ENCODE assay signal across 8 mouse cellular contexts in the genomic region with DNA sequence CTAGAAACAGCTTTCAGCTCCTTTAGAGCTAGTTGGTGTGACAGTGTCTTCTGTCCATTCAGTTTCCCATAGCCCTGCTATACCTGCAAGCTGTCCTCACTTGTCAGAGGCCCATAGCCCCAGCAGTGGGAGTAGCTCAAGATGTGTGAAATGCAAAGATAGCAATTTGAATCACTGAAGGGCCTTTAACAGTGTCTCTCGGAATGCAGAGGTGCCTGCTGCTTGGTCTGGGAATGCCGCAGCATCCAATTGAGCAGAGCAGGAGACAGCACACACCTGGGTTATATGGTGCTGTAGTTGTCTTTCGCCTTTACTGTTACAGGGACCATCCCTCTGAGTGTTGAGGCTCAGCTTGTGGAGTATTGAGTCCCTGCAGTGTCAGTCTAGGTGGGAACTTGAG.
DNase-seq lines count a peak whose midpoint lies in the region; ATAC-seq and TF ChIP-seq lines count a peak whose summit lies in the region.

No protein-coding gene starts in this region.

- H3K4me2 ChIP-seq in heart, embryonic 13.5 days: no peak overlapping the region
- H3K4me2 ChIP-seq in lung, postnatal 0 days (replicated peaks; ENCODE audit: low read depth, low read length): no peak overlapping the region
- H3K4me2 ChIP-seq in intestine, embryonic 15.5 days (replicated peaks): no peak overlapping the region

- peaks cover 28% of the 10 kb centered on the region for H3K4me1 ChIP-seq in heart, embryonic 13.5 days
- peaks cover 15% of the 10 kb centered on the region; the same call in 1 of the 2 replicates for H3K4me1 ChIP-seq in lung, postnatal 0 days (ENCODE audit: insufficient read depth, low read depth, low read length)
- H3K4me1 ChIP-seq in intestine, embryonic 15.5 days (replicated peaks): peaks cover 28% of the 10 kb centered on the region
- peaks cover 3% of the 10 kb centered on the region for H3K4me1 ChIP-seq in small intestine, adult 2 months (ENCODE audit: control insufficient read depth, insufficient read depth, insufficient read length, low read length)

- H3K4me3 ChIP-seq in heart, embryonic 13.5 days: no peak overlapping the region
- no peak overlapping the region for H3K4me3 ChIP-seq in lung, postnatal 0 days (ENCODE audit: low read depth, low read length)
- H3K4me3 ChIP-seq in intestine, embryonic 15.5 days (replicated peaks): no peak overlapping the region
- H3K4me3 ChIP-seq in small intestine, adult 2 months (ENCODE audit: low read depth, low read length): no peak overlapping the region

- WGBS in heart, embryonic 13.5 days: 54% methylated on average over 3 of the region's 3 CpGs
- WGBS in lung, postnatal 0 days: 56% methylated on average over 3 of the region's 3 CpGs
- 63% methylated on average over 3 of the region's 3 CpGs for WGBS in intestine, embryonic 15.5 days
- 89% methylated on average over 3 of the region's 3 CpGs for WGBS in small intestine, adult 2 months

- no peak for TF ChIP-seq CTCF in lung, postnatal 0 days (IDR thresholded peaks at IDR 0.05)
- no peak for TF ChIP-seq CTCF in small intestine, adult 2 months (IDR thresholded peaks at IDR 0.05; ENCODE audit: extremely low read depth, insufficient read length, insufficient replicate concordance, low read depth, low read length)

- H3K36me3 ChIP-seq in heart, embryonic 13.5 days: peaks cover 78% of the 10 kb centered on the region
- peaks cover 18% of the 10 kb centered on the region for H3K36me3 ChIP-seq in lung, postnatal 0 days (ENCODE audit: insufficient read depth, low read length)
- H3K36me3 ChIP-seq in intestine, embryonic 15.5 days: peaks cover 42% of the 10 kb centered on the region
- peaks cover 40% of the 10 kb centered on the region for H3K36me3 ChIP-seq in small intestine, adult 2 months (ENCODE audit: control insufficient read depth, insufficient read depth, low read length)

- ATAC-seq in heart, embryonic 13.5 days (ENCODE audit: extremely low read depth, insufficient number of reproducible peaks, low FRiP score, low TSS enrichment): no peak
- no peak for ATAC-seq in lung, postnatal 0 days
- 0 out of 2 replicates have a peak, but pooled peaks have one; percentile 11 for ATAC-seq in intestine, embryonic 15.5 days

- no peaks in the 10 kb centered on the region for H3K27me3 ChIP-seq in heart, embryonic 13.5 days (replicated peaks)
- H3K27me3 ChIP-seq in lung, postnatal 0 days (replicated peaks; ENCODE audit: insufficient read depth, low read length): no peaks in the 10 kb centered on the region
- H3K27me3 ChIP-seq in intestine, embryonic 15.5 days (replicated peaks): no peaks in the 10 kb centered on the region
- H3K27me3 ChIP-seq in small intestine, adult 2 months (ENCODE audit: control insufficient read depth, insufficient read depth, low read length): no peaks in the 10 kb centered on the region

- peak overlapping the region; percentile 4 for H3K9ac ChIP-seq in heart, embryonic 13.5 days
- H3K9ac ChIP-seq in lung, postnatal 0 days (replicated peaks; ENCODE audit: low read depth): no peak overlapping the region
- H3K9ac ChIP-seq in intestine, embryonic 15.5 days: no peak overlapping the region; the same call in 1 of the 2 replicates

- TF ChIP-seq EP300 in lung, postnatal 0 days (IDR thresholded peaks at IDR 0.05): no peak

- peak overlapping the region; percentile 75 for H3K27ac ChIP-seq in heart, embryonic 13.5 days (replicated peaks)
- peak overlapping the region; percentile 73 for H3K27ac ChIP-seq in lung, postnatal 0 days (ENCODE audit: low read length)
- peak overlapping the region; percentile 78 for H3K27ac ChIP-seq in intestine, embryonic 15.5 days
- H3K27ac ChIP-seq in small intestine, adult 2 months (ENCODE audit: insufficient read depth, low read depth, low read length): peak overlapping the region; percentile 52

- no peak for DNase-seq in heart, adult 9 months (ENCODE audit: low spot score in 2 of 2)
- DNase-seq in lung, postnatal 0 days (ENCODE audit: low spot score): no peak
- no peak for DNase-seq in lung, postnatal 14 days
- no peak for DNase-seq in urinary bladder, postnatal 36 days (ENCODE audit: low spot score in 2 of 2)
- DNase-seq in thymus, adult 18-20 months: no peak

- H3K9me3 ChIP-seq in heart, embryonic 13.5 days: no peaks in the 10 kb centered on the region
- H3K9me3 ChIP-seq in lung, postnatal 0 days (ENCODE audit: low read length): no peaks in the 10 kb centered on the region
- H3K9me3 ChIP-seq in intestine, embryonic 15.5 days: no peaks in the 10 kb centered on the region

- TF ChIP-seq POLR2A in small intestine, adult 2 months (IDR thresholded peaks at IDR 0.05; ENCODE audit: low read depth, low read length): no peak
